Mouse (Mus musculus) megakaryocyte, embryonic 14.5 days (primary cell): ENCODE measurements around the gene Pfkfb3. TPM values are rescaled to one million over a fixed set of nuclear protein-coding genes. Genes with fewer than 3 reads are reported as not detected.
"Not testable (repeated sequence)": the region's sequence is repeated elsewhere in the genome, so short reads cannot be mapped to it uniquely, and the experiment has no call there.

Source experiments
- H3K27me3 ChIP-seq: replicated peaks from 2 replicates; pipeline ENCODE3; 2012; ENCODE audit warnings: inconsistent platforms
- H3K36me3 ChIP-seq: replicated peaks from 2 replicates; pipeline ENCODE3; 2012; ENCODE audit warnings: low read length, inconsistent platforms, mixed read lengths
- H3K4me1 ChIP-seq: 2 replicates; pipeline ENCODE4 v1.6.1; 2012; ENCODE audit warnings: inconsistent platforms
- H3K4me3 ChIP-seq: replicated peaks from 2 replicates; pipeline ENCODE3; 2012; ENCODE audit warnings: moderate library complexity, mild to moderate bottlenecking, inconsistent platforms
- H3K9me3 ChIP-seq: 2 replicates; pipeline ENCODE4 v1.6.1; 2012; ENCODE audit warnings: inconsistent platforms
- FLI1 ChIP-seq: IDR thresholded peaks from 2 replicates; pipeline ENCODE4 v1.6.1; 2012; ENCODE audit warnings: low read length, inconsistent platforms, mixed read lengths
- GATA1 ChIP-seq: IDR thresholded peaks from 3 replicates; pipeline ENCODE4 v1.6.1; 2012; ENCODE audit warnings: mixed read lengths, low read length, inconsistent platforms, borderline replicate concordance
- polyA plus RNA-seq: library from polyadenylated mRNA; stranded (reverse); fragments of >175 nt; gene quantifications from 2 replicates; pipeline ENCODE4 v1.2.3, GENCODE M21; 2012; ENCODE audit warnings: low replicate concordance; ENCODE audit not compliant: insufficient read depth

The Pfkfb3 gene
- polyA plus RNA-seq, 1 experiment, result 5.8 TPM

DNA sequence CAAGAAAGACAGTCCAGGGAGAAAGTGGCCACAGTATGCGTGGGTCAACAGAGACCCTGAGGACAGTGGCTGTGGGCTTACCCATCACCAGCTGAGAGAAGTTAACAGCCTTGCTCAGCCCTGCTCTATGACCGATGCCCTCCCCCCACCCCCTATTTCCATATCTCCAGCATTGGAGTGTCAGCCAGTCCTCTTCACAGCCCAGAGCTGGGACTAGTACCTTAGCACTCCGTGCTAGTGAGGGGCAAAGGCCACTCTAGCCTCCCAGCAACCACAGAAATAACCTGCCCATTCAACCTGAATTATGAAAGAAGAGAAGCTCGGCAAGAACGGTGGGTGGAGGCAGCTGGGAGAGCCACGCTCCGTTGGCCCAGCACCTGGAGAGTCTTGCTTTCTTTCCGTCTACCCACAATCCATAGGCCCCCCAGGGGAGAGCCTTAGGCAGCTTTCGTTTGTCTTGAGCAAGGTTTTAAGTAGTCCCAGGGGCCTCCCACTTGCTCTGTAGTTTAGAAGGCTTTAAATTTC, 1.5 kb downstream of the Pfkfb3 start:
- no peak for TF ChIP-seq FLI1
- no peak for TF ChIP-seq GATA1
- peaks cover 14% of the 10 kb centered on the region for H3K36me3 ChIP-seq
- H3K4me3 ChIP-seq, result peak overlapping the region; percentile 100
- peaks cover 68% of the 10 kb centered on the region for H3K4me1 ChIP-seq
- H3K9me3 ChIP-seq, result no peaks in the 10 kb centered on the region
- H3K27me3 ChIP-seq, result no peaks in the 10 kb centered on the region

DNA sequence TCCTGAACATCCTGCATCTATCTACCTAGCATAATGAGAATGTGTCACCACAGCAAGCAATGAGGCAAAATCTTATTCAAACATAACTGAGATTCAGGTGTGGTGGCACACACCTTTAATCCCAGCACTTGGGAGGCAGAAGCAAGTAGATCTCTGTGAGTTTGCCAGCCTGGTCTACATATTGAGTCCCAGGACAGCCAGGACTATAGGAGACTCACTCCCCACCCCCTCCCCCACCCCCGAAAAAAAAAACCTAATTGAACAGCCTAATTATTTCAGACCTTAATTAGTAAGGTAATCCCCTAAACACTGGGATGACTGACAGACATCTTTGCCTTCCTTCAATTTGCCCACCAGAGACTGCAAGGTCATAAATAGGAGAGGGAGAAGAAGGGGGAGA, 2.2 kb downstream of the Pfkfb3 start:
- Histone ChIP-seq H3K27me3 (no peaks in the 10 kb centered on the region), H3K4me1 (peaks cover 74% of the 10 kb centered on the region), H3K9me3 (no peaks in the 10 kb centered on the region), H3K4me3 (peak overlapping the region; percentile 100), H3K36me3 (peaks cover 16% of the 10 kb centered on the region)
- TF ChIP-seq FLI1, result no peak

DNA sequence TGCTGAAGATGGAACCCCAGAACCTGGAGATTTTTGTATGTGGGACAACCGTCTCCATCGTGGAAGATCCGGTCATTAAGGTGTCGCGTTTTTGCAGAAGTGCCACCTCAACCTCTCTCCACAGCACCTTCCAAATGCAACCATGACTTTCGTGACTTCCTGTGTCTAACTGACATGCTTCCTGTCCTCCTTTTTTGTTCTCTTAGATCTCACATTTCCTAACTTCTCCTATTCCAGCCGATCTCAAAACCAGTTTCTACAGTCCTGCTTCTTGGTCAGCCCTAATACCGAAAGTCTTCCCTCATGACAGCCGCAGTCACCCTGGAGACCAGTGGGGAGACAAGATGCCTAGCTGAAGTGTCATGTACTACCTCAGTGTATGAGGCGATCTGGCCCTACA, 5.4 kb downstream of the Pfkfb3 start:
- Histone ChIP-seq H3K4me3 (peak overlapping the region; percentile 80), H3K9me3 (no peaks in the 10 kb centered on the region), H3K36me3 (peaks cover 26% of the 10 kb centered on the region), H3K4me1 (peaks cover 99% of the 10 kb centered on the region), H3K27me3 (no peaks in the 10 kb centered on the region)
- no peak for TF ChIP-seq FLI1
- no peak for TF ChIP-seq GATA1

DNA sequence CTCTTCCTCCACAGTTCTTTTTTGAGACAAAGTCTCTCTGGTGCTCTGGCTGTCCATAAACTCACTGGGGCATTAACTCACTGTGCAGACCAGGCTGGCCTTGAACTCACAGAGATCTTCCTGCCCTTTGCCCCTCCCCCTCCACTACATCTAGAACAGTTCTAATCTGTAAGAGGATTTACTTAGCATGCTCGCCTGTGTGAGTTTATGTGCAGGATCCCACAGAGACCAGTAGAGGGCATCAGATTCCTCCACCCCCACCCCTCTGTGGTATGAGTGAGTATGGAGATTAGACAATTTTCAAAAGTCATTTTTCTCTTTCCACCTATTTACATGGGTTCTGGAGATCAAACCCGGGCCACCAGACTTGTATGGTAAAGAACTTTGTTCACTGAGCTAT, 6.3 kb downstream of the Pfkfb3 start:
- no peaks in the 10 kb centered on the region for H3K9me3 ChIP-seq
- H3K36me3 ChIP-seq, result peaks cover 28% of the 10 kb centered on the region
- H3K4me1 ChIP-seq, result peaks cover 99% of the 10 kb centered on the region
- no peaks in the 10 kb centered on the region for H3K27me3 ChIP-seq
- H3K4me3 ChIP-seq, result no peak overlapping the region
- no peak for TF ChIP-seq GATA1

DNA sequence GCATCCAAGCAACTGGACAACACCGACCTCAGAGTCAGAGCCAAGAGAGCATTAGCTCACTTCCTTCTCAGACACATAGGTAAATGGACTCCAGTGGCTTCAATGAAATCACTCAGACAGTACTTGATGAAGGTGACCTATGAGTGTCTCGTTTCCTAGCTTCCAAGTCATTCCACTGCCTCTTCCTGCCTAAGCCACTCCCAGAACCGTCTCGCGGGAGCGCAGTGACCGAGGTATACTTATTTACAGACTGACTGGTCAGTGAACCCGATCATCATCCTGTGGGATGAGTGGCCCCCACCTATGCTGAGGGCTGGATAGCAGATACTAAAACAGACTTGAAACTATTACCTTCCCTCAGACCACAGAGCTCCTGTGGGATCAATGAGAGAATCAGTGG, 7.8 kb downstream of the Pfkfb3 start:
- Histone ChIP-seq H3K27me3 (no peaks in the 10 kb centered on the region), H3K36me3 (peaks cover 31% of the 10 kb centered on the region)

DNA sequence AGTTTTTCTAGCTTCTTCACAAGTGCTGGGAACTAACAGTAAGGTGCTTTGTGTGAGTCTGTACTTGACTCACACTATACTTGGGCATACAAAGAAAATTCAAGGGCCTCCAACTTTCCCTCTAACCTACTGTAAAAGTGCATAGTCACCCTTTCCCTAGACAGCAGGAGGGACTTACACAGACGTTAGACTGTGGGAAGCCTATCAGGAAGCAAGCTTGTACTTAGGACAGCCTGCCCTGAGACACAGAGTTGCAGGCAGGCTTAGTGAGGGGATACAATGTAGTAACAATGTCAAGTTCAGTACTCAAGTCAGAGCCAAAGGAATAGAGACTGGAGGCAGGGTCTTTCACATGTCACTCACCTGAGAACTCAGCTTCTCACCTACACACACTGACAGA, 8.5 kb downstream of the Pfkfb3 start:
- peak overlapping the region; percentile 54 for H3K4me3 ChIP-seq
- H3K27me3 ChIP-seq, result no peaks in the 10 kb centered on the region
- H3K4me1 ChIP-seq, result peaks cover 100% of the 10 kb centered on the region
- TF ChIP-seq GATA1, result no peak
- TF ChIP-seq FLI1, result no peak
- H3K9me3 ChIP-seq, result no peaks in the 10 kb centered on the region
- peaks cover 30% of the 10 kb centered on the region for H3K36me3 ChIP-seq

More for the DNA sequence above, 7.8 kb downstream of the Pfkfb3 start:
- no peak for TF ChIP-seq GATA1
- TF ChIP-seq FLI1, result no peak
- Histone ChIP-seq H3K4me3 (peak overlapping the region; percentile 54), H3K9me3 (no peaks in the 10 kb centered on the region), H3K4me1 (peaks cover 100% of the 10 kb centered on the region)

DNA sequence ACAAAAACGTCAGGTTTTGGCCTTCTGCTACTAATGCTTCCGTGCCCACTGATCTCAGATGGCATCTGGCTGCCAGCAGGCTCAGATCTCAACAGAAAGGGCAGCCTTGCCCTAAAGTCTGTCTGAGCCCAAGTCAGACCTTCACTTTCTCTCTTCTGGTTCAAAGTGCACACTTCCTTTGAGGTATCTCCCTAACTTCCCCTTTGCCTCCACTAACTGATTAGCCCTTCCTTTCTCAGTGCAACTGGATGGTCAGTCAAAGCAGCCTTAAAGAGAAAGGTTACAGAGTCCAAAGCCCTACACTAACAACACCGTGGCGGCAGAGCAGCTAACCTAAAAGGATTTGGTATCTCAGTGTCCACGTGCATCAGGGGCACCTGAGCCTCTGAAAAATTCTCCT, 9.5 kb downstream of the Pfkfb3 start:
- H3K4me1 ChIP-seq, result peaks cover 100% of the 10 kb centered on the region
- TF ChIP-seq GATA1, result no peak; the same call in 2 of the 3 replicates
- TF ChIP-seq FLI1, result no peak
- H3K27me3 ChIP-seq, result no peaks in the 10 kb centered on the region
- no peaks in the 10 kb centered on the region for H3K9me3 ChIP-seq
- peaks cover 30% of the 10 kb centered on the region for H3K36me3 ChIP-seq
- peak overlapping the region; percentile 77 for H3K4me3 ChIP-seq

DNA sequence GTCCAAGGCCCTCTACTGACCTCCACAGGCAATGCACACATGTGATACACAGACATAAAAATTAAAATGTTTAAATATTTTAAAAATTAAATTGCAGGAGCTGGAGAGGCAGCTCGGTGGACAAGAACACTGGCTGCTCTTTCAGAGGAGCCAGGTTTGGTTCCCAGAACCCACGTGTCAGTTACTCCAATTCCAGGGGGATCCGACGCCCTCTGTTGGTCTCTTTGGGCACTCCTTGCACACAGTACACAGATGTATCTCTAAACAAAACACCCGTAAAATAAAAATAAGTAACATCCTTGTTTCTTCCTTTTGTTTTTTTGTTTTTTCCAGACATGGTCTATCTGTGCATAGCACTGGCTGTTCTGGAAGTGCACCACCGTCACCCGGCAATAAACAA, 10.7 kb downstream of the Pfkfb3 start:
- TF ChIP-seq FLI1 (no peak), GATA1 (no peak)
- Histone ChIP-seq H3K27me3 (no peaks in the 10 kb centered on the region), H3K4me1 (peaks cover 100% of the 10 kb centered on the region), H3K9me3 (no peaks in the 10 kb centered on the region), H3K36me3 (peaks cover 41% of the 10 kb centered on the region), H3K4me3 (no peak overlapping the region)

DNA sequence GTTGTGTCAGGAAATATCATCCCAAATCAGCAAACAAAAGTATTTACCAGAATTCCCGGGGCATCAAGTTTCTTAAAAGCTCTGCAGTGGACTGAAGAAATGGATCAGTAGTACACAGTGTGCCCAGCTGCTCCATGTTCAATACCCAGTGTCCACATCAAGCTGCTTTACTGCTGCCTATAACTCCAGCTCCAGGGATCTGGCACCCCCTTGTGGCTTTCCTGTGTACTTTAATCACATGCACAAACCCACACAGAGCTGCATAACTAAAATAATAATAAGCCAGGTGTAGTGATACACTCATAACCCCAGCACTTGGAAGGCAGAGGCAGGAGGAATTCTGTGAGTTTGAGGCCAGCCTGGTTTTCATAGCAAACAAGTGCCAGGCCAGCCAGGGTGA, 11.2 kb downstream of the Pfkfb3 start:
- TF ChIP-seq FLI1, result no peak
- no peak for TF ChIP-seq GATA1
- Histone ChIP-seq H3K36me3 (peaks cover 45% of the 10 kb centered on the region), H3K4me3 (no peak overlapping the region), H3K27me3 (no peaks in the 10 kb centered on the region), H3K9me3 (no peaks in the 10 kb centered on the region), H3K4me1 (peaks cover 100% of the 10 kb centered on the region)

DNA sequence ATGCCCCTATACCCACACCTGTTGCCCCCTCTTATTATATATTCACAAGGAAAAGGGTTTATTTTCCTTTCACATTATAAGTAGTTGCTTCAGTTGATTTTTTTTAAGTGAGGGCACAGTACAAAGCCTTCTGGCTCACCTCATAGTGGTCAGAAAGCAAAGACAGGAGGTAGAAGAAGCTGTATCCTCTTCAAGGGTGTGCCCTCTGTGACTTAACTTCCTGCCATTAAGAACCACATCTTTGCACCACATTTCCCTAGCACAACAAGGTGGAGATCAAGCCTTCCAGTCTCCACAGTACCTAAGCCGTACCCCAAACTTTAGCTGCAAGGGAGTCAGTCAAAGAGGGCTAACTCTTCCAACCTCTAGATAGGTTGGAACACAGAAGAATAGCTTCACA, 11.8 kb downstream of the Pfkfb3 start:
- H3K27me3 ChIP-seq, result no peaks in the 10 kb centered on the region
- peaks cover 100% of the 10 kb centered on the region for H3K4me1 ChIP-seq

DNA sequence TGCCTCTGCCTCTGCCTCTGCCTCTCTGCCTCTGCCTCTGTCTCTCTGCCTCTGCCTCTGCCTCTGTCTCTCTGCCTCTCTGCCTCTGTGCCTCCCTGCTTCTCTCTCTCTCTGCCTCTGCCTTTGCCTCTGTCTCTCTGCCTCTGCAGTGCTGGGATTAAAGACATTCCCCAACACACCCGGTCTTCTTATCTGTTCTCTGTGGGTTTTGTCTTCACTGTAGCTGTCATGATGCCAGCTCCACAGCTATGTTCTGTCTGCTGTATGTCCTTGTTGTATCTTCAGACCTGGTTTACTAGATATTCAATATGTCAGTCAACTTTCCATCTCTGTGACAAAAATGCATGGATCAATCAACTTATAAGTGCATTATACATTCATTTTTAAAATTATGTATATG, 12.3 kb downstream of the Pfkfb3 start:
- Histone ChIP-seq H3K4me3 (peak overlapping the region; percentile 51), H3K36me3 (peaks cover 48% of the 10 kb centered on the region), H3K4me1 (peaks cover 98% of the 10 kb centered on the region)
- H3K27me3 ChIP-seq, H3K9me3 ChIP-seq: not testable (repeated sequence)

More for the DNA sequence above, 11.8 kb downstream of the Pfkfb3 start:
- TF ChIP-seq FLI1, result no peak
- no peak for TF ChIP-seq GATA1
- Histone ChIP-seq H3K9me3 (no peaks in the 10 kb centered on the region), H3K4me3 (peak overlapping the region; percentile 59), H3K36me3 (peaks cover 50% of the 10 kb centered on the region)
